Mouse (Mus musculus) forelimb bud, embryonic 11.5 days (tissue): ENCODE measurements around the gene Kctd2.
"Not testable (repeated sequence)": the region's sequence is repeated elsewhere in the genome, so short reads cannot be mapped to it uniquely, and the experiment has no call there.

Source experiments
- DNase-seq: peaks from one replicate; pipeline ENCODE4 v3.0.0-alpha.2; 2012; ENCODE audit warnings: low read depth, low spot score

Gene Kctd2

DNA sequence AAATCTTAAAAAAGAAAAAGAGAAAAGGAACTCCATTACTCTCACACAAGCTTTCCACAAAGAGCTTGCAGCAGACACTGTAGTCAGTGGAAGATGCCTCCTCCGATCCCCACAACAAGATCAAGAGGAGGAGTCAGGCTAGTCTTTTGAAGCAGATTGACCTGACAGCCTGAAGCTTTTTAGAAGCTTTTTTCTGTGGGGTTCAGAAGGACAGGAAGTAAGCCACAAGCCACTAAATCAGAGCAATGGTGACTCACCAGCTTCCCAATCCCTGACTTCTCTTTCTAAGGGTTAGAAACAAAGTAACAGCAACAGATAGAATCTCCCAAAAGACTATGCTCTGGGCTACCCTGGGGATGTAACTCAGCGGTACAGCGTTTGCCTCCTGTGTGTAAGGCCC is 19.4 kb downstream of the Kctd2 start:
- DNase-seq = no peak

DNA sequence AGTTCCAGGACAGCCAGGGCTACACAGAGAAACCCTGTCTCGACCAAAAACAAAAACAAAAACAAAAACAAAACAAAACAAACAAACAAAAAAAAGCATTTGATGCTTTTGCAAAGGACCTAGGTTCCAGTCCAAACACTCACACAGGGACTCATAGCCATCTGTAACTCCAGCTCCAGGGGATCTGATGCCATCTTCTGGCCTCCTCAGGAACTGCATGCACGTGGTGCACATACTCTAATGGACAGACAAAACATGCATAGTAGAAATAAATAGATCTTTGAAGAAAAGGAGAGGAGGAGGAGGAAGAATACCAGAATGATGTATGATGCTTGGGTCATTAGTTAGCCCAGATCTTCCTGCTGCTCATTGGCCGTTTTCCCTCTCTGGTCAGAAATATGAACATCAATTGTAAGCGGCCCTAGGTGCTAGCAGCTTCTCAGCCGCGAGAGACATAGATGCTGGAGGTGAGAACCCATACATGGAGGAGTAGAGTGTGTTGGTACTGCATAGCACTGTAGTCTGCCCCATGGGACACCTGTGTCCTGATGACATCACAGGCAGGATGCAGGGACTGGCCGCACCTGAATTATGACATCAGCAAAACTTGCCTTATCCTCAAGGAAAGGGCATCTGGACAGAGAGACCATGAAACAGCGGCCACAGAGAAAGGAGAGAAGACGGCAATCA is 20.1 kb downstream of the Kctd2 start, which contains the start of gene Trim80:
Gene Trim80, plus strand, starts transcription at position 640 of the 690 bp plus-strand sequence.
- DNase-seq = no peak

DNA sequence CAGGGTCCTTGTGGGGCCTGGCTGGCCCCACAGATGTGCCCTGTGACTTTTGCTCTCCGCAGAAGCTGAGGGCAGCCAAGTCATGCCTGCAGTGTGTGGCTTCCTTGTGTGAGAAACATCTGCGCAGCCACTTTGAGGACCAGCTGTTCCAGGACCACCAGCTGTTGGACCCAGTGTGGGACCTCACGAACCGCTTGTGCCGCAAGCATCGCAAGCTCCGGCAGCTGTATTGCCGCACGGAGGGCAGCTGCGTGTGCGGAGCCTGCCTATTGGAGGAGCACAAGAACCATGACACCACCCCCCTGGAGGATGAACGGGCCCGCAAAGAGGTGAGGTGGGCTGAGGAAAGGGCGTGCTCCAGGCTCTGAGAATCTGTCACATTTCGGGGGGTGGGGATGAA is 21.5 kb downstream of the Kctd2 start:
- peak; percentile 44 for DNase-seq

DNA sequence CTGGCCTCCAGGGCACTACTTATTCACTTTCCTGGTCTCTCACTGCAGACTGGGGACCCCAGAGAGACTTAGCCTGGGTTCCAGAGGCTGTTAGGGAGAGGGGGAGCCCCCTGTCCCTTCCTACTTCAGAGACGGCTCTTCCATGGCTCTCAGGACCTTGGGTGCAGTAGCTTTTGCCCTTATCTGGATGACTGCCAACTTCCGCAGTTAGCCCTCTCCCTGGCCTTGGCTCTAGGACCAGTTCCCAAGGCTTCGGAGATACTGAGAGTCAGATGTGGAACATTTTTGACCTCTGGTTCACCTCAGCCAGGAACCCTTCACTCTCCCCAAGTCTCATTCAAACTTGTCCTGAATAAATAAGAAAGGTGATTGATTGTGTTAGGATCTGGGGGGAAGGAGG is 27.0 kb downstream of the Kctd2 start:
- no peak for DNase-seq

DNA sequence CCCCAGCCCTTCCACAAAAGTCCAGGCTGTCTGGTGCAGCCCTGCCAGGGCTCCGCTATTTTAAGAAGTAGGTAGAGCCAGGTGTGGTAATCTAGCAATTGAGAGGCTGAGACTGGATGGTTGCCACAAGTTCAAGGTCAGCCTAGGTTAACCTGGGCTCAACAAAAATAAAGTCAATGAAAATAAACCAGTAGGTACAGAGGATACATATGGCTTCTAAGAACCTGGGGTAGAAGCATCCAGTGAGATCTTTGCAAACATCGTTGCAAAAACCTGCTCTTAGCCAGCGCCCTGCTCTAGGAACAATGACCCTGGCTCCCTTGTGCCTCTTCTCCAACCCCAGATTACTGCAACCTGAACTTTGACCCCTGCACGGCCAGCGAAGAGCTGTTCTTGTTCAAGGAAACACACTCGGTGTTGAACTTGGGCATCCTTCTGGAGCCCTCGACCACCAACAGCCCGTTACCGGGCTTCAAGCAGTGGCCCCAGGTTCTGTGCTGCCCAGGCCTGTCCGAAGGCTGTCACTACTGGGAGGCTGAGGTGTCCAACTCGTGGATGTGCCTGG is 27.5 kb downstream of the Kctd2 start:
- DNase-seq = no peak

DNA sequence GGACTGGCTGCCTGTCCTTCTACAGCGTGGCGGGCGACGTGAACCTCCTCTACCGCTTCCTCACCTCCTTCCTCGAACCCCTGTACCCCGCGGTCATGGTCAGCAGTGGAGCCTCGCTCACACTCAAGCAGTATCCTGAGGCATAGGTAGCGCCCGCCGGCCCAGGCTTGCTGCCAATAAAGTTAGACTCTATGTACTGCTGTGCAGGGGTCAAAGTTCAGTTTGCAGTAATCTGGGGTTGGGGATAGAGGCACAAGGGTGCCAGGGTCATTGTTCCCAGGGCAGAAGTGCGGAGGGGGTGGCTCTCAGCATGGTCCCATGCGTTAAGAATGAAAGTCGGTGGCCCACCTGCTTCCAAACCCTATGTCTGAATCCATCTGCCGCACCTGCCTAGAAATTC is 28.1 kb downstream of the Kctd2 start:
- no peak for DNase-seq

DNA sequence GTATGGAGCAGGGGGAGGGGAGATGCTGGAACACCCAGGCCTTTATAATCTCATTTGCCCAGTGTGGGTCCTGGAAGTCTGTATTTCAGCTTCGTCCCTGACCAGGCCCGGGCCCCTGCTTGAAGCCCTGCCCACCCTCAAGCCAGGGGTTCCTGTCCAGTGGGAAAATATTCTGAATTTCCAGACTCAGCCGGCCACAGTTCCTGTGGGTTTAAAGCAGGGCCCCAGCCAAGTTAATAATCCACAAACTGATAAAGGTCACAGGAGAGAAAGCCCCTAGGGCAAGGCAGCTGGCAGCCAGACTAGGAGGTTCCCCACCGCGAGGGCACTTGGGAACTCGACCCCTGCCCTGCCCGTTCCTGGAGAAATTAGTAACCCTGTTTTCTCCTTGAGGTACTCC is 29.1 kb downstream of the Kctd2 start:
- DNase-seq = no peak

DNA sequence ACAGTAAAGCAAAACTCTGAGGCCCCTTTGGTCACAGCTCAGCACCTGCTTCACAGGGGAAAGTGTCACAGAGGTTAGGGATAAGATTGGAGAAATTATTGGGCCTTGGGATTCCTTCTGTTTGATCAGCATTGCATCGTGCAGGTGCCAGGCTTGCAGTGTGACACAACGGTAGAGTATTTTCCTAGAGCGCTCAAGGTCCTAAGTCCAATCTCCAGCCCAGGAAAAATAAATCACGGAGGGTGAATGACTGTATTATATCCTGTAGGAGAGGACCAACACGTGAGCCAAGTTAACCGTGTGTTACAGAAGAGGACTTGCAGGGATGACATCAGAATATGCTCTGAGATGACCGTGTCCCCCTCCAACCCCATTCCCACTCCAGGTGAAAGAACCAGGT is 30.2 kb downstream of the Kctd2 start:
- DNase-seq = no peak

DNA sequence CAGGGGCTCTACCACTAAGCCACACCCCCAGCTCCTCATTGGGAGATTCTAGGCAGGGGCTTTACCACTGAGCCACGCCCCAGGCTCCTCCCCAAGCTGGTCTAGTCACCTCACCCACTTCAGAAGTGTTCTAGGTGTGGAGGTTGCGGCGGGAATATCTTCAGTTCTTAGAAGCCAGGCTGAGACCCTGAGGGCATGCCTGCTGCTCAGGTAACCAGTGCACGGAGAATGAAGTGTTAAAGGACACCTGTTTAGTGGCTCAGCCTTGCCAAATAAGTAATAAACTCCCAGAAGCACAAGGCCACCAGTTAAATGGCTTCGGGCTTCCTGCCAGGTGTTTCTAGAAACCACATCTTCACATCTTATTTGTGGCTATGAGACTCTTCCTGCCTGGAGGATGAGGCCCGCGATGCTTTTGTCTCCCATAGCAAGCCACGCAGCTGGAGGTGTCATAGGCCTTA is 31.9 kb downstream of the Kctd2 start:
- no peak for DNase-seq

DNA sequence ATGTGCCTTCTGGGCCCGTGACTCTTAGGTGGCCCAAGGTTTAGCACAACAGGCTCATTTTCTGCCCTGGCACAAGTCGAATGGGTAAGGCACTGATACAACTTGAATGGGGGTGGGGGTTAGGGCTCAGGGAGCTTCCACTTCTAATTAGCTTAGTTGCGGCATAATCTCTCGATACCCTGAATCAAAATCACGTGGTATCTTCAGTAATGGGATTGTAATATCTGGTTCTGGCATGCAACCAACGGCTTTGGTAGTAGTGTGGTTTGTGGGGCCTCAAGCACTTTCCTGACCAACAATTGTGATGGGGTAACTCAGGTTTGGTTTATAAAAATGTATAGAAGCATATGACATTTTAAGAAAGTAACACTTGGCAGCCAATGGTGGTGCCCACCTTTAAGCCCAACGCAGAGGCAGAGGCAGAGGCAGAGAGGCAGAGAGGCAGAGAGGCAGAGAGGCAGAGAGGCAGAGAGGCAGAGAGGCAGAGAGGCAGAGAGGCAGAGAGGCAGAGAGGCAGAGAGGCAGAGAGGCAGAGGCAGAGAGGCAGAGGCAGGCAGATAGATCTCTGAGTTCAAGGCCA is 32.4 kb downstream of the Kctd2 start:
- no peak for DNase-seq

DNA sequence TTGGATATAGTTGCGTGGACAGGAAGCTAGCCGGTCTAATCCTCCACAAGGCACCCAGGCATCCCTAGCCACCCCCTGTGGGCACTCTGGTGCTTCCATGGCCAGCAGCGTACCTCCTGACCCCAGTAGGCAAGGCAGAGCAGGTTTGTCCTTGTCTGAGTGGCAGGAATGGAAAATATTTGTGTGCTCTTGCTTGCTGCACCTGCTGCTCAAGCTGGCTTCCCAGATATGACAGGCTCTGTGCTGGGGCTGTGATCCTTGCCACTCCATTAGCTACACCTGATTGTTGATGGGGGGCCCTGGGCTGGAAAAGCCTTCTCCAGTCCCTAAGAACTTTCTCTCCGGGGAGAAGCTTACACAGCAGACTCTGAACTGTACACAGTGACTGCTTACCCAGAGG is 33.4 kb downstream of the Kctd2 start:
- no peak for DNase-seq

DNA sequence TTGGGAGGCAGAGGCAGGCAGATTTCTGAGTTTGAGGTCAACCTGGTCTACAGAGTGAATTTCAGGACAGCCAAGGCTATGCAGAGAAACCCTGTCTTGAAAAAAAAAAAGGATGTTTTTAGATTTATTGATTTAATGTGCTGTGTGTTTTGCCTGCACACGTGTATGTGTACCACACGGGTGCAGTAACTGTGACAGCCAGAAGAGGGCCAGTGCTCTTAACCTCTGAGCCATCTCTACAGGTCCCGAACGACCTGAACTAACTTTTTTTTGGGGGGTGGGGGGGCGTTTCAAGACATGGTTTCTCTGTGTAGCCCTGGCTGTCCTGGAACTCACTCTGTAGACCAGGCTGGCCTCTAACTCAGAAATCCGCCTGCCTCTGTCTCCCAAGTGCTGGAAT is 34.9 kb downstream of the Kctd2 start:
- not testable (repeated sequence) for DNase-seq

DNA sequence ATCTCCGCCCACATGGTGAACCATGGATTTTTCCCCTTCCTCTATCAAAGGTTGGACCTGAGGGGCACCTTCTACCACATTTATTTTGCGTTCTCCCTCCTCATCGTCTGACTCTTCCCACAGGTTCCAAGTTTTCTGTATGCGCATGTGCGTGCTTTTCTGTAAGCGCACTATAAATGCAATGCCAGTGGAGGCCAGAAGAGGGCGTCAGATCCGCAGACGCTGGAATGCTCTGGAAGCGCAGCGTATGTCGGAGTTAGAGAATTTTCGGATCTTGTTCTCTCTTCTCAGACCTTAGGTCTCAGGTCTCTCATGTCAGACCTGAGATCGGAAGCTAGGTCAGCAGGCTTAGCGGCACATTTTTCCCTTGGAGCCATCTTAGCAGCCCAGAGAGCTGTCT is 35.7 kb downstream of the Kctd2 start:
- DNase-seq = no peak

DNA sequence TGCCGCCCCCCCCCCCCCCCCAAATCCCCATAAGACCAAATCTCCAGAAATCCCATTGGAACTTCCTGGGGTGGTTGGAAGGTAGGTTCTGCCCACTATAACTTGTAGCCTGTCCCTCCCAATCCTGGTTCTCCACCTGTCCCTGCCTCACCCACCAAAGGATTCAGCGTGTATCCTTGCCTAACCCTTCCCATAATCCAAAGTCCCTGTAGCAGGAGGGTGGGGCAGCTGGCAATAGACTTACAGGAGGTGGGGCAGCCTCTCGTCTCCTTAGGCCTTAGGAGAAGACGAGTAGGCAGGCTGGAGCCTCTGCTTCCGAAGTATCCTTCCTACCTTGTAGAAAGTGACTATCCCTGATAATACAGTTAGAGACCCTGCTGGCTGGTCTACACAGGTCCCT is 36.3 kb downstream of the Kctd2 start:
- DNase-seq = no peak

DNA sequence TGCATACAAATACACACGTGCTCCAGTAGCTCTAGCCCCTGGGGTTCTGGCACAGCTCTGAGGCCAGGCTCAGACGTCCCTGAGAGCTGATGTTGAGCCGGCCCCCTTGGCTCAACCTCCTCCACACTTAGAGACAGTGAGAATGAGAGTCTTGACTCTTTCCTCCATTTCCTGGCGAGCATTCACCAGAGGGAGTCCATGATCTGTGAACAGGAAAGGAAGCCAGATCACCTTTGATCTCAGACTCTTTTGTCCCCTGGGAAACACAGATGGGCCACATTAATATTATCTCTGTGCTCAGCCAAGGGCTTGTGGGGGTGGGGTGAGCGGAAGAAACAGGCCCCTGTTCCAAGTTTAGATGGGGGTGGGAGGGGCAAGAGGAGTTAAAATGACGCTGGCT is 37.5 kb downstream of the Kctd2 start:
- DNase-seq = no peak

DNA sequence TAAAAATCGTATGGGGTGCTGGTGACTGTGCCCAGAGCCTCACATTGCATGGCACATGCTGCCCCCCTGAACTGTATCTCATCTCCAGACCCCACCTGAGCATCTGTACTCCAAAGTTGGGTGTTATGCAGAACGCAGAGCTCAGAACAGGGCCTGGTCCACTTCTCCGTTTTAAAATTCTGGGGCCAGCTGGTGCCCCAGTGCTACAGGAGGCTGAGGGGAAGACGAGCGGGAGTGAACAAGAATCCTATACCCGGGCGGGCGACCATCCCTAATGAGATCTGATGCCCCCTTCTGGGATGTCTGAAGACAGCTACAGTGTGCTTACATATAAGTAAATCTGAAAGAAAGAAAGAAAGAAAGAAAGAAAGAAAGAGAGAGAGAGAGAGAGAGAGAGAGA is 41.0 kb downstream of the Kctd2 start:
- DNase-seq = no peak

DNA sequence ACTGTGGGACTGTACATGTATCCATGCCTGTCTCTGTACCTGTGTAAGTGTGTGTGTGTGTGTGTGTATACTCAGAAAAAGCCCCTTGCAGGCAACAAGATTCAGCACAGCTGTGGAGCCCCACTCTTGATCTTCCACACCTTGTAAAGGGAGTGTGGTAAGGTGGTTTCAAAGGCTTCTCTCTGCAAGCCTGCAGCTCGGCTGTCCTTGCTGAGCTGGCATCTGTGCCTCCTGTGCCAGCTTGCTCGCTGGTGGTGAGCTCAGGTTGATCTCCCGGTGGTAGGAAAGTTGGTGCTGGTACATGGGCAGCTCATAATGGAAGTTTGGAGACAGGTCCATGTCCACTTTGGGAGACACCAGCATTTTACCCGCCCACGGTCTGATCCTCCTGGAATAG is 41.9 kb downstream of the Kctd2 start:
- no peak for DNase-seq

DNA sequence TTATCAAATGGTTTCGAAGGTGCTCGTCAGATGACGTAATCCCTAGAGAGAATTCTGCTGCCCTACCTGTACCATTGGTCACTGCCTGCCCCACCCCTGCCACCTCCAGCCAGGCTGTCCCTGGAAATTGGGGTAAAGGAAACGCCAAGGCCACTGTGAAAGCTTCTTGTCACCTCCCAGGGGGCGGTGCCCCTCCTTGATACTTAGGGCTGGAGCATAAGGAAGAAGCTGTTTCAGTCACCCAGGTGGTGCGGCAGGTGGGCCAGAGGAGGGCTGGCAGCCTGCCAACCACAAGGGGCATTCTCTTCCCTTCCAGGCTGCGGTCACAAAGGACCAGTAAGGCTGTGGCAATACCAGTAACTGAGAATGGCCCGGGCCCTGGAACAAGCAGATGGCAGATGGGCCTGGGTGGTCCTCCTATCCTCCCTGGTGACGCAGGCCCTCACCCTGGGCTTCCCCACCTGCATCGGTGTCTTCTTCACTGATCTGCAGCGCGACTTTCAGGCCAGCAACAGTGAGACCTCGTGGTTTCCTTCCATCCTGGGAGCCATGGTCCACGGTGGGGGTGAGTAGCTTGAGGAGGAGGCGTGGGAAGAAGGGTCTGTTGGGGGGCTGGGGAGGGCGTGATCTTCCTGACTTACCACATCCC is 42.4 kb downstream of the Kctd2 start, which contains the start of gene Slc16a5:
Gene Slc16a5, plus strand, starts transcription at position 232 of the 649 bp plus-strand sequence.
- DNase-seq = no peak

DNA sequence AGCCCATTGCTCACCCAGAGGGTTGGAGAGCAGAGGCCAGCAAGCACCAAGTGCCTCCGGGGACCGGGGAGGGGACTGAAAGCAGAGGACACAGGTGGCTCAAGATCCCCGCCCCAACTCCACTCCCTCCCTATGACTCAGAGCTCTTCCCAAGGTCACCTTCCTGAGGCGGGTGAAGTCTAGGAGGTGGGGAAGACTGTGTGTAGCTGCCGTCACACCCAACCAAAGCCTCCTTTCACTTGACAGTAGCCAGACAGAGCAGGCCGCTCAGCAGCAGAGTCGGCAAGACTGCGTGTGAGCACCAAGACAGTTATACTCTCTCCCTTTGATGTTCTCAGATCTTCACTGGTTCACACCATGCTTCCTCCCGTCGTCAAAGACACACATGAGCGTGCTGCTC is 43.5 kb downstream of the Kctd2 start:
- DNase-seq = no peak

DNA sequence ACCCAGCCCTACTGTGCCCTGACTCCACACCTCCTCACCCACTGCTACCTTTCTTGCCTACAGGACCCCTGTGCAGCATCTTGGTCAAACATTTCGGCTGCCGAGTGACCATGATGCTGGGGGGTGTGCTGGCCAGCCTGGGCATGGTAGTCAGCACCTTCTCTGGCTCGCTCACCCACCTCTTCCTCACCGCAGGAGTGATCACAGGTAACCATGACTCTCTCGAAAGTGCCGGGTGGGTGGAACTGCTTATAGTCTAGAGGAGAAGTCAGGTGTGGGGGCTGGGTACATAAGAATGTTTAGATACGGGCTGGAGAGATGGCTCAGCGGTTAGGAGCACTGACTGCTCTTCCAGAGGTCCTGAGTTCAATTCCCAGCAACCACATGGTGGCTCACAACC is 44.9 kb downstream of the Kctd2 start:
- DNase-seq = no peak

DNA sequence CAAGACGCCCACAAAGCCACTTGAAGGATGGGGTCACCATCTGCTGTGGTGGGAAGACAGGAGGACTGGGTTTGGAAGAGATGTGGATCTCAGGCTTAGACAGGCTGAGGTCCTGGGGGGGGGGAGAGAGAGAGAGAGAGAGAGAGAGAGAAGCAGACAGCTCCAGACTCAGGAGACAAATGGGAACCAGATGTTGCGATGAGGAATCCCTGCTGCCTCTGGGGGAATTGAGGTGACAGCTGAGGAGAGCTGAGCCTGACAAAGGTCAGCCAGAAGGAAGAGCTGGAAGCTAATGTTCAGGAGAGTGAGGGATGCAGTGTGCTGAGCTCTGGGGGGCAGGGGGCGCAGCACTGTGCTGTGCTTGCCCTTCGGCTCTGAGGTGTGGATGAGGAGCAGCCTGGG is 47.3 kb downstream of the Kctd2 start:
- peak; percentile 65 for DNase-seq

DNA sequence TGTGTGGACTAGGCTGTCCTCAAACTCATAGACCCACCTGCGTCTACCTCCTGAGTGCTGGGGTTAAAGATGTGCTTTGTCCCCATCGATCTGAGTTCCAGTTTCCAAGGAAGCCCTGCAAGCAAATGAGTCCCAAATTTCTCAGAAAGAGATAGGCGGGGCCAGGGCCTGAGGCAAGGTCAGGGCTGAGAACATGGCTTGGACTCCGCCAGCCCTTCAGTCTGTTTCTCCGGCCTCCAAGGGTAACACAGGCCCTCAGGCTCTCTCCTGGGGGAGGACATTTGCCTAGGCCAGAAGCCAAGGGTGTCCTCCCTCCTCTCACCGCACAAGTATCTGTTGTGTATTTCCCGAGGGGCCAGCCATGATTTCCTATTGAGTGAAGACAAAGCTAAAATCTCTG is 52.3 kb downstream of the Kctd2 start:
- DNase-seq = no peak
